Mouse (Mus musculus): ENCODE data around the gene Zdhhc13.

Gene Zdhhc13

GRCm38 (mm10) chr7:48845213-48845973, 56.6 kb downstream of the Zdhhc13 start:
- no peak for DNase-seq

- DNase-seq = no peak
Observed at GRCm38 (mm10) chr7:48846755-48847154, 58.0 kb downstream of the Zdhhc13 start.

GRCm38 (mm10) chr7:48847820-48848650, 59.2 kb downstream of the Zdhhc13 start, which contains the start of gene Csrp3:
TSS of gene Csrp3 (minus strand) at chr7:48848033.
- DNase-seq = no peak

DNA sequence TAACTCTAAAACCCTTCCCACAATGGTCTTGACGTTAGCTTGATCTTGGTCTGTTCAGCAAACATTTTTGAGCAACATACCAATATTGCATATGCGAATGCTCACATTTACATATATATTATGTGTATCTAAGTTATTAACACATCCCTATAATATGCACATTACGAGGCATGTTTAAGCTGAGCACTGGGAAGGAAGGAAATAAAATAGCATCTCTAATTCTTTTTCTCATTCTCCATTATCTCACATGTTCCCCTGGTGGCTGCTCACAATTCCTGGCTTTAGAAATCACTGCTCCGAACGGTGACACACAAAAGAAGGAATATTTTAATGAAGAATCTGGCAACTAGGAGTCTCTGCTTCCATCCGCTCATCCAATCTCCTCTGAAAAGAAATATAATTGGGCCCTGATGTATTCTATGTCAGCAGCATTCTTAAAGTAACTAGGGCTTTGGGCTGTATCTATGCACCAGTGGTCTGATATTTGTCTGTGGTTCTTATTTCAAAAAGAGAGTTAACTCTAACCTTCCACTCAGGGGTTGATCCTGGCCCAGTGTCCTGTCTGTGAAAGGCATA, 62.8 kb downstream of the Zdhhc13 start:
- no peak for DNase-seq

DNA sequence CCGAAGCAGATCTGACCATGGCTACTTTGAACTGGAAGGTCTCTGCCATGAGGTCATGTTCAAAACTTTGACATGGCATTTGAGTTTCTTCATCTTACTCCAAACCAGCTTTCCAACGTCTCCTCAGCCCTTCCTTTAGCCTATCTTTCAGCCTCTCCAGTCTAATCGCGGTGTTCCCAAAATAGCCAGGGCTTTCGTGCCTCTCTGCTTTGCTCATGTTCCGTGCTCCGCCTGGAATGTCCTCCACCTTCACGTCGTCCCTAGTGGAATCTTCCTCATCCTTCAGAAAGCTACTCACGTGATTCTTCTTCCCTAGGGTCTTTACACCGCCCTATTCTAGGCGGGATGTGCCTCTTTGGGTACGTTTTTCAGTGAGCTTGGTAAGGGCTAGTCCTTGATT, 64.7 kb downstream of the Zdhhc13 start:
- no peak for DNase-seq

GRCm38 (mm10) chr7:48855461-48855860, 66.7 kb downstream of the Zdhhc13 start:
- no peak for DNase-seq

DNA sequence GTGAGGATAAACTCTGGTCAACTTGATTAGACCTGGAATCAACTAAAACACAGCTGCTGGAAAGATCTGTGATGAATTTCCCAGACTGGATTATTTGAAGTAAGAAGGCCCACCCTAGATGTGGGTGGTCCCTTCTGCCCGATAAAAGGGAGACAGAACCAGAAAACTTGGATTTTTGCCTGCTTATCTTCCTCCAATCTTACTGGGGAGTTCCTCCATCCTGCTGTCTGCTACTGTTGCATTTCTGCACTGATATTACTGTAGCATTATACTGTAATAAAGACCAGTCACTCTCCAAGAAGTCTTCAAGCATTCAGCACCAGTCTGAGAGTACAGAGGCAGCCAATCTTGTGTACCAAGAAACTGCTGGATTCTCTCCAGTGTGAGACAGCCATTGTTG, 69.5 kb downstream of the Zdhhc13 start:
- no peak for DNase-seq

DNA sequence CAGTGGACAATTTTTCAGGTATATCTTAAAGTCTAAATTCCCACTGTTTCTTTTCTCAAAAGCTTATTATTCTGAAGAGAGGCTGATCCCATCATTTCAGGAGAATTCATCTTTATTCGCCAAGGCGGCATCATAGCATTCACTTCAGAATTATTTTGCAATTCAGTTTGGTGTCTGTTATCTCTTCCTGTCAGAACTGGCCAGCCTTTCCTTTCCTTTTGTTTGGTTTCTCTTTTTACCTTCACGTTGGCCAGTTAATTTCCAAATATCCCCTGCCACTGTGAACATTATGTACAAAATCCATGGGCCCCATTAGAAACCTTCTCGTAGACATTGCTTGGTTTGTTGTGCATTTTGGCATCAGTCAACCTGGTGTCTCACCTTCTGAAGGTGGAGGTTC, 70.6 kb downstream of the Zdhhc13 start:
- no peak for DNase-seq

GRCm38 (mm10) chr7:48860948-48861347, 72.1 kb downstream of the Zdhhc13 start:
- no peak for DNase-seq

DNA sequence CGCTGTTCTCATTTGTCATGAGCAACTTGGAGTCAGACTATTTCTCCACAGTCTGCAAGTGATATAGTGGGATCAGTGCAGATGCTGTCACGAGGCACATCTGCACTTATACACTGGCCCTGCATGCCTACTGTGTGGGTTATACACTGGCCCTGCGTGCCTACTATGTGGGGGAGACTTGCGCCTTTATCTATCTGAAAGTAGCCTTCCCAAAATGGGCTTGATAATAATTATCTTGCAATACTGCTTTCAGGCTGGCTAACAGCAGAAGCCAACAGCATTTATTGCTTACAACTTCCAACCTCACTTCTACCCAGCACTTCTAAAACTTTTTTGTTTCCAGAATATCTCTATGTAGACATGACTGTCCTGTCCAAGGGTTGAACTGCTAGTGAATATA, 73.0 kb downstream of the Zdhhc13 start:
- no peak for DNase-seq

DNA sequence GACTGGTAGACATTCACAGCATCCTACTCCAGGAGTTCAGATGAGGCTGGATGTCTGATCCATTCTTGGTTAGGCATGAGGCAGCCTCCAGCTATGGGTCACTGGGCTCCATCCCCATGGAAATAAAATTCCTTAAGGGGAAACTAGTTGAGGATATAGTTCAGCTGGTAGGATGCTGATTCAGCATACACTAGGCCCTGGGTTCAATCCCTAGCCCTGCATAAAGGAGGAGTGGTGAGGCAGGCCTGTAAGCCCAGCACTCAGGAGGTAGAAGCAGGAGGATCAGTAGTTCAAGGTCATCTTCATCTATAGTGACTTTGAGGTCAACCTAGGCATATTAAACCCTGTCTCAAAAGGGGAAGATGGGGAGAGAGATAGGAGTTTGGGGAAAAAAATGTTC, 75.4 kb downstream of the Zdhhc13 start:
- no peak for DNase-seq

DNA sequence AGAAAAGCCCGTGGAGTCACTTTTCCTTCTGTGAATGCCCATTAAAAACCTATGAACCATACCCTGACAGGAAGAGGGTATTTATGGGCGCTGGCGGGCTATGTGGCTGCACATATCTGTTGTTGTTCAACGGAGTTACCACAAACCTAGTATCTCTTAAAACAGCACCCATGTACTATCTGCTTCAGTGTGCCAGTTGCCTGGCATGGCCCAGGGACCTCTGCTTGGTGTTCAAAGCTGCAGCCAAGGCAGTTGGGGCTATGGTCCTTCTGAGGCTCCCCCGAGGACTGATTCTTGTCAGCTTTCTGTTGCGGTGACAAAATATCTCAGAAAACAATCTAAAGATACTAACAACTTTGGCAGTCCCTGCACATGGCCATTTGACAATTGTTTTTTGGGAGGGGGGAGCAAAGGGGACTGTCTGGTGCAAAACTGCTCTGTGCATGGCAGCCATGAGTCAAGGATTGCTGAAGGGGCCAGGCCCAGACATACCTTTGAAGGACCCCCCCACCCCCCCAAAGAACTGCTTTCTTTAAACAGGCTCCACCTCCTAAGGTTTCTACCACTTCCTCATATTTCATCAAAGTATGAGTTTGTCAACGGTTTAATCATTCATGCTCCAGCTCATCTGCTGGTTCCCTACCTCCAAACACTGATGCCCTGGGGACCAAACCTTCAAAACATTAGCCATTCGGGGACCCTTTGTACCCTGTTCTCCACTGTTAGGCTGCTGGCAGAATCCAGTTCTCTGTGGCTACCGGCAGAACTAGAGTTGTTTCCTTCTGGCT, 76.1 kb downstream of the Zdhhc13 start:
- DNase-seq = no peak

- no peak for DNase-seq
Observed at GRCm38 (mm10) chr7:48867576-48867975, 78.8 kb downstream of the Zdhhc13 start.

DNA sequence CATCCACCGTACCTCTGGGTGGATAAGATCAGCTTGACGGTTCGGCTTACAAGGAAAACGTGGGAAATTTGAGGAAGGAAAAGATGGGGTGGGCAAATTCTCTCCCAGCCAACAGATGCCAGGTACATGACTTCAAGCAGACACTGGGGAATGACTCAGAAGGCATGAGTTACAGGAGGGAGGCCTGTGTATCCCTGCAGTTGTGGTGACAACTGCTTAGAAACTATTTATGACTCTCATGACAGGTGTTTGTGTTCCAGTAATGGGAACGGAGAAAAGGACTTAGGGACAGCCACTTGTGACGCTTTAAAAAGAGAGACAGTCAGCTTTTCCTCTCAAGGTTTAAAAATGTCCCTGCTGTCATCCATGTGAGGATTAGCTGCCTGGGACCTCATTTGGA, 81.3 kb downstream of the Zdhhc13 start:
- DNase-seq = no peak

GRCm38 (mm10) chr7:48870579-48871180, 81.9 kb downstream of the Zdhhc13 start:
- DNase-seq = no peak

- no peak for DNase-seq
Observed at GRCm38 (mm10) chr7:48871292-48871691, 82.5 kb downstream of the Zdhhc13 start.

- DNase-seq = no peak
Observed at GRCm38 (mm10) chr7:48875096-48875495, 86.3 kb downstream of the Zdhhc13 start.

DNA sequence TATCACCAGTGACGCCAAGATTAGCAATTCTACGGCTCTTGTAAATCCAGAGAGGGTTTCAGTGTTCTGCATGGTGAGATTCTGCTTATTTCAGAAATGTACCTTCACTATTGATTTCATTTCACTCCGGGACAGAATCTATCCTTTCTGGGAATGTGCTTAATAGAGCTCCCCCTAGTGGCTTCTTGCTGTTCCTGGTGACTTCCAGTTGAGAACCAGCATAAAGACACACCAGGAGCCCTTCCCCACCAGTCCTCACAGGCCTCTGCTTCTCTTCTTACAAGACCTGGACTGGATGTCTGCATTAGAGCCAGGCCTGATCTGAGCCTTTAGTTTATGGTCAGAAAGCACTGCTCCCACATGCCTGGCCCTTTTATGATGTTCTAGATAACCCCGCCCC, 87.7 kb downstream of the Zdhhc13 start:
- peak; percentile 22 for DNase-seq

All from kidney, adult 11 months (tissue).